Mouse (Mus musculus) embryonic facial prominence, embryonic 14.5 days (tissue): ENCODE data around the gene Prkcd. TPM values are rescaled to one million over a fixed set of nuclear protein-coding genes. Genes with fewer than 3 reads are reported as not detected.

Experiments used
- ATAC-seq: fragments of 200-750 bp; cut with Nextera tagmentation; 2 replicates; pipeline ENCODE4 v1.8.0; 2017; ENCODE audit warnings: low read depth, moderate number of reproducible peaks, moderate TSS enrichment
- DNase-seq: peaks from one replicate; pipeline ENCODE4 v3.0.0-alpha.2; 2015; ENCODE audit warnings: low spot score
- H3K27ac ChIP-seq: fragments of 300-500 bp; sonication (generic); replicated peaks from 2 replicates; pipeline ENCODE4 v1.5.1; 2014; ENCODE audit warnings: low read depth, mild to moderate bottlenecking, low read length, moderate library complexity
- H3K27me3 ChIP-seq: fragments of 300-500 bp; sonication (generic); replicated peaks from 2 replicates; pipeline ENCODE4 v1.6.1; 2014; ENCODE audit warnings: low read length; ENCODE audit not compliant: control insufficient read depth, insufficient read depth
- H3K36me3 ChIP-seq: fragments of 300-500 bp; sonication (generic); 2 replicates; pipeline ENCODE4 v1.6.1; 2014; ENCODE audit warnings: low read length, mixed read lengths; ENCODE audit not compliant: control insufficient read depth, insufficient read depth
- H3K4me1 ChIP-seq: fragments of 300-500 bp; sonication (generic); 2 replicates; pipeline ENCODE4 v1.6.1; 2014; ENCODE audit warnings: antibody characterized with exemption, low read length; ENCODE audit not compliant: control insufficient read depth, insufficient read depth
- H3K4me2 ChIP-seq: fragments of 300-500 bp; sonication (generic); 2 replicates; pipeline ENCODE4 v1.6.1; 2014; ENCODE audit warnings: low read depth, mild to moderate bottlenecking, low read length, moderate library complexity, mixed read lengths
- H3K4me3 ChIP-seq: fragments of 300-500 bp; sonication (generic); 2 replicates; pipeline ENCODE4 v1.5.1; 2014; ENCODE audit warnings: low read depth, mild to moderate bottlenecking, low read length
- H3K9ac ChIP-seq: fragments of 300-500 bp; sonication (generic); 2 replicates; pipeline ENCODE4 v1.6.1; 2014; ENCODE audit warnings: low read depth, mild to moderate bottlenecking, low read length, moderate library complexity, mixed read lengths
- H3K9me3 ChIP-seq: fragments of 300-500 bp; sonication (generic); 2 replicates; pipeline ENCODE4 v1.6.1; 2016; ENCODE audit warnings: low read length; ENCODE audit not compliant: control insufficient read depth
- WGBS: fragments of 180-500 bp; shearing (Covaris S2); extraction: QIAGEN DNeasy Blood & Tissue Kit; methylation state at CpG from one replicate; pipeline ENCODE4 v1.1.7; 2014; 5-methylcytosine and 5-hydroxymethylcytosine counted together
- polyA plus RNA-seq: library from polyadenylated mRNA; unstranded; fragments of >200 nt; fragmentation: Nextera tagmentation; extraction: Ambion mirVana; gene quantifications from 2 replicates; pipeline ENCODE4 v1.2.1, GENCODE M21; 2014

The Prkcd gene
- polyA plus RNA-seq, 1 experiment from 2014 or later: 42.5 TPM

GRCm38 (mm10) chr14:30619982-30620578 is 5.9 kb downstream of the Prkcd start:
- 90% methylated on average over 7 of the region's 7 CpGs for WGBS
- no peak for ATAC-seq

GRCm38 (mm10) chr14:30618746-30619275 is 7.2 kb downstream of the Prkcd start:
- Histone ChIP-seq H3K4me3 (no peak overlapping the region), H3K36me3 (no peaks in the 10 kb centered on the region), H3K4me2 (no peak overlapping the region), H3K9me3 (no peaks in the 10 kb centered on the region), H3K4me1 (no peaks in the 10 kb centered on the region), H3K9ac (no peak overlapping the region), H3K27me3 (no peaks in the 10 kb centered on the region), H3K27ac (no peak overlapping the region)
- WGBS: 95% methylated on average over 2 of the region's 2 CpGs
- no peak for DNase-seq
- ATAC-seq: no peak

More at GRCm38 (mm10) chr14:30619982-30620578, 5.9 kb downstream of the Prkcd start:
- H3K4me1 ChIP-seq: no peaks in the 10 kb centered on the region; the same call in 1 of the 2 replicates
- H3K27me3 ChIP-seq: no peaks in the 10 kb centered on the region
- no peak overlapping the region for H3K4me3 ChIP-seq
- H3K36me3 ChIP-seq: no peaks in the 10 kb centered on the region
- H3K4me2 ChIP-seq: no peak overlapping the region
- DNase-seq: no peak
- no peak overlapping the region for H3K27ac ChIP-seq
- no peak overlapping the region for H3K9ac ChIP-seq
- H3K9me3 ChIP-seq: no peaks in the 10 kb centered on the region

GRCm38 (mm10) chr14:30616751-30617150 is 9.3 kb downstream of the Prkcd start:
- DNase-seq (no peak), ATAC-seq (no peak)
- H3K27me3 ChIP-seq: no peaks in the 10 kb centered on the region
- H3K36me3 ChIP-seq: no peaks in the 10 kb centered on the region
- H3K4me2 ChIP-seq: no peak overlapping the region
- H3K4me3 ChIP-seq: no peak overlapping the region
- H3K9ac ChIP-seq: no peak overlapping the region
- WGBS: 59% methylated on average over 2 of the region's 2 CpGs
- no peak overlapping the region for H3K27ac ChIP-seq
- no peaks in the 10 kb centered on the region for H3K4me1 ChIP-seq
- no peaks in the 10 kb centered on the region for H3K9me3 ChIP-seq

GRCm38 (mm10) chr14:30612962-30613715 is 12.9 kb downstream of the Prkcd start:
- ATAC-seq: no peak
- H3K9ac ChIP-seq: no peak overlapping the region
- DNase-seq: no peak
- H3K27ac ChIP-seq: no peak overlapping the region
- H3K4me3 ChIP-seq: no peak overlapping the region
- no peaks in the 10 kb centered on the region for H3K9me3 ChIP-seq
- H3K27me3 ChIP-seq: no peaks in the 10 kb centered on the region
- H3K4me1 ChIP-seq: no peaks in the 10 kb centered on the region
- H3K36me3 ChIP-seq: 0 out of 2 replicates have a peak, but pooled peaks cover 5% of the 10 kb centered on the region
- WGBS: 57% methylated on average over 2 of the region's 2 CpGs
- H3K4me2 ChIP-seq: no peak overlapping the region

GRCm38 (mm10) chr14:30612523-30612922 is 13.5 kb downstream of the Prkcd start:
- no peaks in the 10 kb centered on the region for H3K9me3 ChIP-seq
- H3K27me3 ChIP-seq: no peaks in the 10 kb centered on the region
- H3K27ac ChIP-seq: no peak overlapping the region
- 0 out of 2 replicates have a peak, but pooled peaks cover 5% of the 10 kb centered on the region for H3K36me3 ChIP-seq
- ATAC-seq (peak; percentile 30; the same call in 1 of the 2 replicates), DNase-seq (peak; percentile 34)
- H3K4me1 ChIP-seq: no peaks in the 10 kb centered on the region
- H3K4me3 ChIP-seq: no peak overlapping the region
- H3K4me2 ChIP-seq: no peak overlapping the region
- no peak overlapping the region for H3K9ac ChIP-seq
- 26% methylated on average over 7 of the region's 7 CpGs for WGBS

- no peak for ATAC-seq
- no peak for DNase-seq
Measured at GRCm38 (mm10) chr14:30610940-30611339, 15.1 kb downstream of the Prkcd start.

GRCm38 (mm10) chr14:30610304-30610703 is 15.7 kb downstream of the Prkcd start:
- H3K9ac ChIP-seq: no peak overlapping the region
- H3K9me3 ChIP-seq: no peaks in the 10 kb centered on the region
- DNase-seq (no peak), ATAC-seq (no peak)
- H3K36me3 ChIP-seq: peaks cover 15% of the 10 kb centered on the region; the same call in 1 of the 2 replicates
- H3K27ac ChIP-seq: no peak overlapping the region
- WGBS: 50% methylated on average over 2 of the region's 2 CpGs
- no peak overlapping the region for H3K4me3 ChIP-seq
- H3K27me3 ChIP-seq: no peaks in the 10 kb centered on the region
- H3K4me2 ChIP-seq: no peak overlapping the region
- H3K4me1 ChIP-seq: no peaks in the 10 kb centered on the region

More at GRCm38 (mm10) chr14:30610940-30611339, 15.1 kb downstream of the Prkcd start:
- Histone ChIP-seq H3K36me3 (peaks cover 15% of the 10 kb centered on the region; the same call in 1 of the 2 replicates), H3K27me3 (no peaks in the 10 kb centered on the region), H3K27ac (no peak overlapping the region), H3K4me3 (no peak overlapping the region), H3K9me3 (no peaks in the 10 kb centered on the region), H3K4me1 (no peaks in the 10 kb centered on the region), H3K4me2 (no peak overlapping the region), H3K9ac (no peak overlapping the region)
- 72% methylated on average over 3 of the region's 3 CpGs for WGBS

GRCm38 (mm10) chr14:30609499-30609898 is 16.5 kb downstream of the Prkcd start:
- H3K27me3 ChIP-seq: no peaks in the 10 kb centered on the region
- no peak for DNase-seq
- no peak overlapping the region for H3K4me2 ChIP-seq
- H3K9ac ChIP-seq: no peak overlapping the region
- WGBS: 81% methylated on average over 3 of the region's 3 CpGs
- peaks cover 15% of the 10 kb centered on the region; the same call in 1 of the 2 replicates for H3K36me3 ChIP-seq
- H3K4me3 ChIP-seq: no peak overlapping the region
- no peak overlapping the region for H3K27ac ChIP-seq
- no peaks in the 10 kb centered on the region for H3K4me1 ChIP-seq
- no peaks in the 10 kb centered on the region for H3K9me3 ChIP-seq
- no peak for ATAC-seq
